Mouse (Mus musculus): ENCODE results near the gene Slc39a8. TPM values are rescaled to one million over a fixed set of nuclear protein-coding genes. Genes with fewer than 3 reads are reported as not detected.
A peak's percentile ranks its signal among the peaks of the same experiment; 100 is the strongest.

Slc39a8 gene
- total RNA-seq, 1 experiment from 2014 or later: 21.0 TPM

DNA sequence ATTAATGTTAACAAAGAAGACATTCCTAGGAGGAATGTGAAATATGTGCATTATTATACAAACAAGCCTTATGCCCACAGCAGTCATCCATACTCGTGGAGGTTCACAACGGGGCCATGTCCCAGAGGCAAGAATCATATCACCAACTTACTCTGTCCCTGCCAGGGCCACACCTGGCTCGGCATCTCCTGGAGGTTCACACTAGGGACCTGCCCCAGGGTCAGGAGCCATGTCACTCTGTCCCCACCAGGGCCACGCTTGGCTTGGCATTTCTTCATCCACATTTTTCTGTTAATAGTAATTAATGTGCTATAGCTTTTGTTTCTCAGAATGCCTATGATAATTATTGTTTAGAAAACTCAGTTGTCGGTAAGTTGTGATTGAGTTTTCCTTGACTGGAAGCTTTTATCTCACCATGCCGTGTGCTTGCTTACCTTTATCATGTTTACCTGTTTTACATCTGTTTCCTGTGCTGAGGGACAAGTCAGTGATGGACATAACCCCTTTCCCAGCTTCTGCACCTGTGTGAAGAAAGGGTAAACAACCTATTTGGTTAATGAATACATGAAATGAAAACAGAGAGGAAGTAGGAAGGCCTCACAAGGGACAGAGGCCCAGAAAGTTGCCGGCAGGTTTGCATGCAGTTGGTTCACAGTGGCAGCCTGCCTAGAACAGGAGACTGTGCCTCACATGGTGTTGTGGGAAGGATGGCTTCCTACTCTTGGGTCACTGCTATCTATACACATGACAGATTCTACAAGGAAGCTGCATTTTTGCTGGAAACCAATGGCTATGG, 16.8 kb downstream of the Slc39a8 start:
- no peak for ATAC-seq (replicated peaks in 1 of 2; ENCODE audit: insufficient read depth in 1 of 2, low FRiP score in 2 of 2, low TSS enrichment in 1 of 2, low read depth in 1 of 2, poor library complexity in 2 of 2, severe bottlenecking in 2 of 2)

DNA sequence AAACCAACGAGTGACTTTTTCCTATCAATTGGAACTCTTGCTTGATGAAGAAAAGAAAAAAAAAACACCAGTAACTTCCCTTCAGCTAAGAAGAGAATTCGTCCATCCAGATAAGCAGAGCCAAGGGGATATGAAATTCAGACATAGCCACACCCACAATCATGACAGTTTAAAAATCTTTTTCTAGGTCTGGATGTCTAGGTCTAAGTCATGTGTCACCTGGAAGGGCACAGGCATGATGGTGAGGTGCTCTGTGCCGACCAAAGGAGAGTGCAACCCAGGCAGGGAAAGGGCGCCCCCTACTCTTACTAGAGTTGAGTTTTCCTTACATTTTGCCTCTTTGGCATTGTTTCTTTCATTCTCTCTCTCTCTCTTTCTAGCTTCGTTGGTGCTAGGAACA, 18.1 kb downstream of the Slc39a8 start:
- ATAC-seq (replicated peaks in 1 of 2; ENCODE audit: insufficient read depth in 1 of 2, low FRiP score in 2 of 2, low TSS enrichment in 1 of 2, low read depth in 1 of 2, poor library complexity in 2 of 2, severe bottlenecking in 2 of 2): no peak

DNA sequence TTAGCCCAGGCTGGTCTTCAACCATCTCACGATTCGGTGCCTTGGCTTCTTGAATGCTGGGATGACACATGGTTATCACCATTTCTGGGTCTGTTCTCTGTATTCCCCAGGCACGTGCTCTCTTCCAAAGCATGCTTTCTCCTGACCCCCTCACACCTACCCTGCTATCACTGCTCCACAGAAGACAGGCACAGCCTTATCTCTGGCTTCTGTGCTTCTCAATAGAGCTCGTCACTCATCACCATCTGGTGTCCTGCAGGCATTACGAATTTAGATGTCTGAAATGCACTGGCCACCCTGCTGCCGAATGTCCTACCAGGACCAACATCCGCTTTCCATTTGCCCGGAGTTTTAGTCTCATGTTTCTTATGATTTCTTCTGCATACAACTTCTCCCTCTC, 18.6 kb downstream of the Slc39a8 start:
- ATAC-seq (replicated peaks in 1 of 2; ENCODE audit: insufficient read depth in 1 of 2, low FRiP score in 2 of 2, low TSS enrichment in 1 of 2, low read depth in 1 of 2, poor library complexity in 2 of 2, severe bottlenecking in 2 of 2): peak; percentile 7 to 48; a peak in 1 of 4 replicates

DNA sequence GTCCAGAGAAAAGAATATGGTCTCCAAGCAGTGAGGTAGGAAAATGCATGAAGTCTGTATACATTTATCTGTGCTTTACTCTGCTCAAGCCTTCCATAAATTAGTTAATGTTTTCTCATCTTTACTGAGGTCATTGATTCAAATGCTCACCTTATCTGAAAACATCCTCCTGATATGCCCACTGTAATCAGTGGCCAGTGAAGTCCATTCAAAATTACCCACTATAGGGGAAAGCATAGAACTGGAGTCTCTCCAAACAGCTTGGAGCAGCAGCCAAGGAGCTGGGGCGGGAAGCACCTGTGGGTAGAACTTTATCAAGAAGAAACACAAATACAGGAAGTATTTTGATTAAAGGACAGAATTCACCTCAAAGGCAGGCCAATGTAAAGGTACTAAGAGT, 19.8 kb downstream of the Slc39a8 start:
- ATAC-seq (replicated peaks in 1 of 2; ENCODE audit: insufficient read depth in 1 of 2, low FRiP score in 2 of 2, low TSS enrichment in 1 of 2, low read depth in 1 of 2, poor library complexity in 2 of 2, severe bottlenecking in 2 of 2): no peak

DNA sequence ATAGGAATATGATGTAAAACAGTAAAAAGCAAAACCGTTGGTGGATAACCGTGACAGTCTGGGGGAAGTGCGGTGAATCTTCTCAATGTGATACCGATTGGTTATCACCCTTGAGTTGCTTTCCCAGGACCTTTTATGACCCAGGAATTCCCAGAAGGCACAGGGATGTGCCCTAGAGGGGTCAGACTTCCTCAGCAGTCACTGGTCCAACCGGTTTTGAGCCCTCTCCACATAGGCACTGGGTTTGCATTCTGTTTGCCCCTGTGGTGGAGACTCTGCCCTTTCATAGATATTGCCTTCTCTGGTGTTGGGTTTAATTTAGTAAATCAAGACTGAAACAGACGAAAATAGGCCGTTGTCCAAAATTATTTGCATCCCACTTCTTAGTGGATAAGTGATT, 20.8 kb downstream of the Slc39a8 start:
- no peak for ATAC-seq (replicated peaks in 1 of 2; ENCODE audit: insufficient read depth in 1 of 2, low FRiP score in 2 of 2, low TSS enrichment in 1 of 2, low read depth in 1 of 2, poor library complexity in 2 of 2, severe bottlenecking in 2 of 2)

DNA sequence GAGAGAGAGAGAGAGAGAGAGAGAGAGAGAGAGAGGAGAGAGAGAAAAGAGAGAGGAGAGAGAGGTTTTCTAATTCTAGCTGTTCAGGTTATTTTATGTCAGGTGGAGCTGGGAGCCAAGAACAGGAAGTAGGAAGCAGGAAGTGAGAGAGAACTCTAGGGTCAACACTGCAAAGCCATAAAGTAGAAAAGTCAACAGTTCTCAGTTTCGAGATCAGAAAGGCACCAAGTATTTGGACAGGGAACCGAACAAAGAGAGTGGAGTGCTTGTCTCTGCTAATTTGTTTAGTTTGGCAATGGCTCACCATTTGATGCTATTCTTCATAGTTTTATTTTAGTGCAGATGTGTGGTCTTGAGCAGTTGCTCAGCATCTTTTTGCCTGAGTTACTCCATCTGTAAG, 26.5 kb downstream of the Slc39a8 start:
- ATAC-seq (replicated peaks in 1 of 2; ENCODE audit: insufficient read depth in 1 of 2, low FRiP score in 2 of 2, low TSS enrichment in 1 of 2, low read depth in 1 of 2, poor library complexity in 2 of 2, severe bottlenecking in 2 of 2): no peak

DNA sequence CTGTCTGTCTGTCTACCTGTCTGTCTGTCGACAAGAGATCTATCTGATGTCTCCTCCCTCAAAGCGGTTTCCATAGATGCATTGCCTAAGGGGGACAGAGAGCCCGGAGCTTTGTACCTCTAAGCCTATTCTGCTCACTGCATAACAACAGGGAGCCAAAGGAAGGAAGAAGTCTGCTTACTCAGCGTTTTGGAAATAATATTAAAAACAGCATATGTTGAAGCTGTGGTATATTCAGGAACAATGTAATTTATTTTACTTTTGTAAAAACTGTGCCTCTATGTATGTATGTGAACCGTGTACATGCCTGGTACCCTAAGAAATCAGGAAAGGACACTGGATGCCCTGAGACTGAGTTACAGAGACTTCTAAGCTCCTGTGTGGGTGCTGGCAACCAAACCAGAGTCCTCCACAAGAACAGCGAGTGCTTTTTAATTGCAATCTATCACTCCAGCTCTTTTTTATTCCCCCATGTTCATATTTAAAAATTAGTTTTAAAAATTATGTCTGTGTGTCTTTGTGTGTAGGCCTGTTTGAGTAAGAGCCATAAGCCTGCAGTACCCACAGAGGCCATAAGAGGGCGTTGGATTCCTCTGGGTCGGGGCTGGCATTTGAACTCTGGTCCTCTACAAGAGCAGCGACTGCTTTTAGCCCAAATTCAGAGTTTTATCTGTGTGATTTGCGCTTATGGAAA, 28.7 kb downstream of the Slc39a8 start:
- no peak for ATAC-seq (replicated peaks in 1 of 2; ENCODE audit: insufficient read depth in 1 of 2, low FRiP score in 2 of 2, low TSS enrichment in 1 of 2, low read depth in 1 of 2, poor library complexity in 2 of 2, severe bottlenecking in 2 of 2)

DNA sequence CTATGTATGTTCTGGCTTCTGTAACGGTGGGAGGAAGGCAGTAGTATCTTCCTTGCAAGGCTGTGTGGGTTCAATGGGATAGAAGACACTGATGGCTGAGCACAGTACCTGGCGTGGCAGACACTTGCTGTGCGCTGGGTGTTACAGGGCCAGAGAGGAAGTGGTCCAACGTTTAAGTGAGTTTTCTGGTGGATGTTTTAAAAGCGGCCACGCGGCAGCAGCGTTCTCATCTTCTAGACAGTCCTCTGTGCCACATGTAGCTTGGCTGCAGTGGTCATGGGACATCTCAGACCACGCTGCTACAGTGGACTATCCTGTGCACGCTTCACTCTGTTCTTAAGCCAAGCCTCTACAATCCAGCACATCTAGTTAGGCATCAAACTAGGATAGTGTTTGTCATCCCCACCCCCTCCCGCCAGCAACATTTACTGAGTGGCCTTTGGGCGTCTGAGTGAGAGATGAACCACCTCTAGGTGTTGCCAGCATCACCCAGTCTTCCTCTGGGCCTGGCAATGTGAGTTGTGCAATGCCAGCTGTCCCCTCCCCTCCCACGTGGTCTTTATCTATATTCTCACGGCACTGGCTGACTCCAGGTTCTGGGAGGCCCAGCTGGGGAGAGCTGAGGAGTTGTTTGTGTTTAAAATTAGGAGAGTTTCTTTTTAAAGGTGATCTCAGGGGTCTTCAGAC, 29.4 kb downstream of the Slc39a8 start:
- no peak for ATAC-seq (replicated peaks in 1 of 2; ENCODE audit: insufficient read depth in 1 of 2, low FRiP score in 2 of 2, low TSS enrichment in 1 of 2, low read depth in 1 of 2, poor library complexity in 2 of 2, severe bottlenecking in 2 of 2)

DNA sequence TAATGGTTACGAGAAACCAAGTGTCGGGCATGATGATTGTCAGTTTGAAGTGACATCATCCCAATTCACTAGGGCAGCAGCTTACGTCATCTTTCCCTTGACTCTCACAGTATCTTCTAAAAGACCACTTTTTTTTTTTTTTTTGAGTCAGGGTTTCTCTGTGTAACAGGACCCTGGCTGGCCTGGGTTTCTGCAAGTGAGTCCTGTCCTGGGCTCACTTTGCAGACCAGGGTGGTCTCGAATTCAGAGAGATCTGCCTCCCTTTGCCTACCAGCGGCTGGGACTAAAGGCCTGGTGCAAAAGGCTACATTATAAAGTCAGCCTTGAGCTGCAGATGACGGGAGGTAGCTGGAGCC, 29.9 kb downstream of the Slc39a8 start:
- ATAC-seq (replicated peaks in 1 of 2; ENCODE audit: insufficient read depth in 1 of 2, low FRiP score in 2 of 2, low TSS enrichment in 1 of 2, low read depth in 1 of 2, poor library complexity in 2 of 2, severe bottlenecking in 2 of 2): no peak

DNA sequence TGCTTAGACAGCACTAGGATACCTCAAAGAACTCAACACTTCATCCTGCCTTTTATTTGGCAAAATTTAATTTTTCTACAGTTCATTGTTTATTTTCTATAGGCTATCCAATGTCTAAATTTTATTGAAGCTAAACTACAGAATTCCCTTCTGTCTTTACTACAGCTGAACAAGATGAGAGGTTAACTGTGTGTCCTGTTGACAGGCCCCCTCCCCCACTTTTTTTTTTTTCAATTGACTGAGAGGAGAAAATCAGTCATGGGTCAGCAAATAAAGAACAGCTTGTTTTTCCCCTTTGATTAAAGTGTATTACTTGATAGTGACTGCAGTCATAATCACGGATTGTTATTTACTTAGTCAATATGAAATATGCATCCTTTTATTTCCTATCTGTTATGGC, 31.2 kb downstream of the Slc39a8 start:
- no peak for ATAC-seq (replicated peaks in 1 of 2; ENCODE audit: insufficient read depth in 1 of 2, low FRiP score in 2 of 2, low TSS enrichment in 1 of 2, low read depth in 1 of 2, poor library complexity in 2 of 2, severe bottlenecking in 2 of 2)

DNA sequence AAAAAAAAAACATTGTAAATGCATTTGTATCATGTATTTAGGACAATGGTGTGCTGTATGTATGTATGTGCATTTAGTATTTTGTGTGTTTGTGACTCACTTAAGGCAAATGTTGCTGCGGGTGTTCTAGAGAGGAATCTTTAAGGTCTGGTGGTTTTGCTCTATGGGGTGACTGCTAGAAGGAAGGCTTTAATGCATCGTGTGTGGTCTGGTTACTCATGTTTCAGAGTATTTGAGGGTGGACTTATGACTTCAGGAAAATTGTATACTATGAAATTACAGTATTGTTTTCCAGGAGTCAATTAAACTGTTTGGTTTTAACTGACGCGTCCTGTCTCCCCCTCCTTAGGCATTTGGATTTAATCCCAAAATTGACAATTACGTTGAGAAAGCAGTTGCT, 32.1 kb downstream of the Slc39a8 start:
- no peak for ATAC-seq (replicated peaks in 1 of 2; ENCODE audit: insufficient read depth in 1 of 2, low FRiP score in 2 of 2, low TSS enrichment in 1 of 2, low read depth in 1 of 2, poor library complexity in 2 of 2, severe bottlenecking in 2 of 2)

DNA sequence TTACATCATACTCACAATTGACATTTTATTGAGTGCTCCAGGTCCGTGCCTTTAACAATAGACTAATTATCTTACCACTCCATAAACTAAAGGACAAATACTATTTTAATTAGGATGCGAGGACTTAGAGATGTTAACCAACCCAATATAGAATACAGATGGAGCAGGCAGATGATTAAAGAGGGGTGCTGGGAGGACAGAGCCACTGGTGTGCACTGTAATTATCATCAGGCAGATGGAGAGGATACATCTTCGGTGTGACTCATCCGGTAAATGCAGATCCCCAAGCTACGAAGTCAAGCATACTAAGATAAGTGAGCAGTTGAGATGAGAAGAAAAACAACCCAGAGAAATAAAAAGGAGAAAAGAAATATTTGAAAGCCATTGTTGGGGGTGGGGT, 34.4 kb downstream of the Slc39a8 start:
- no peak for ATAC-seq (replicated peaks in 1 of 2; ENCODE audit: insufficient read depth in 1 of 2, low FRiP score in 2 of 2, low TSS enrichment in 1 of 2, low read depth in 1 of 2, poor library complexity in 2 of 2, severe bottlenecking in 2 of 2)

DNA sequence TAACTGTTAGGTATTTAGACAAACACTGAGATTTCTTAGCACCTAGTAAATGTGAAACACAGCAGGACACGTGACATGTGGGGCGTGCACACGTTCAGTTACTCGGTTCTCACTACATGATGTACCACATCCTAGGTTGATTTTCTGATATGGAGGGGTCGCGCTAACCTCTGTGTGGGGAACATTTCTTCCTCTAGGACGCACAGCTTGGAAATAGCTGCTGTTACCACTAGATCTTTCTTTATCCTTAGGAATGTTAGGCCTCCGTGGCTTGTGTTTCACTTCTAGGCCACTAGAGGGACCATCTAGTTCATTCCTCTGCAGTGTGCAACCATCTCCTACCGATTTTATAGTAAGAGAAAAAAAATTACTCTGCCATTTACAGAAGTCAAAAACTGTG, 37.7 kb downstream of the Slc39a8 start:
- ATAC-seq (replicated peaks in 1 of 2; ENCODE audit: insufficient read depth in 1 of 2, low FRiP score in 2 of 2, low TSS enrichment in 1 of 2, low read depth in 1 of 2, poor library complexity in 2 of 2, severe bottlenecking in 2 of 2): peak in 1 of 2 experiments; percentile 72; a peak in 2 of 4 replicates

DNA sequence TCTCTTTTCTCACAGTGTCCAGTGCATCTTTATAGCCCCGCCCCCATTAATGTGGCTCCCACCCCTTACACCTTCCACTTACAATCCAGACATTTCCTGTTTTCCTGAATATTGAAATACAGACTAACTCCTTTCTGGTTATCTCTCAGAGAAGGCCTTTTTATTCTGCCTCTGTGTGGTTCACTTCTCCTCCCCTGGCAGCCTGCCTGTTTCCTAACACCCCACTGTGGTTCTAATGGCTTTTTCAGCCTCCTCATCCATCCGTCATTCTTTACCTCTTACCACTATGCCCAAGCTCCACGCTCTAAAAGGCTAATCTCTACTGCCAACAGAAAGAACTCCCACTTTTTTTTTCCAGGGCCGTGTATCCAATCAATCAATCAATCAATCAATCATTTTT, 44.0 kb downstream of the Slc39a8 start:
- no peak for ATAC-seq (replicated peaks in 1 of 2; ENCODE audit: insufficient read depth in 1 of 2, low FRiP score in 2 of 2, low TSS enrichment in 1 of 2, low read depth in 1 of 2, poor library complexity in 2 of 2, severe bottlenecking in 2 of 2)

DNA sequence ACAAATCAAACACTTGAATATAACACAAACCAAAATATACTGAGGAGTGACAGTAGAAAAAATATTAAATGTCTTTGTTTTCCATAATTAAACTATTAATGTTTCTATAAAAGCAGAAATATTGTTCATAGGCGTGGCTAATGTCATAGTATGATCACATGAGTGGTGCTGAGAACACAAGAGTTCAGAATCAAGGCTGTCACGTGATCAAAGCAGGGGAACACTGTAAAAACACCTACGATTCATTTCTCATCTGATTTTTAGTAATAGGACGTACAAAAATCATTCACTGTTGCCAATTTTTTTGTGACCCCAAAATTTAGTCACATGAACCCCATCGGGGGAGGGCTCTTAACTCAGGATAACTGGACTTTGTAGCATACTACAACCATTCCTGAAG, 47.2 kb downstream of the Slc39a8 start:
- ATAC-seq (replicated peaks in 1 of 2; ENCODE audit: insufficient read depth in 1 of 2, low FRiP score in 2 of 2, low TSS enrichment in 1 of 2, low read depth in 1 of 2, poor library complexity in 2 of 2, severe bottlenecking in 2 of 2): no peak

DNA sequence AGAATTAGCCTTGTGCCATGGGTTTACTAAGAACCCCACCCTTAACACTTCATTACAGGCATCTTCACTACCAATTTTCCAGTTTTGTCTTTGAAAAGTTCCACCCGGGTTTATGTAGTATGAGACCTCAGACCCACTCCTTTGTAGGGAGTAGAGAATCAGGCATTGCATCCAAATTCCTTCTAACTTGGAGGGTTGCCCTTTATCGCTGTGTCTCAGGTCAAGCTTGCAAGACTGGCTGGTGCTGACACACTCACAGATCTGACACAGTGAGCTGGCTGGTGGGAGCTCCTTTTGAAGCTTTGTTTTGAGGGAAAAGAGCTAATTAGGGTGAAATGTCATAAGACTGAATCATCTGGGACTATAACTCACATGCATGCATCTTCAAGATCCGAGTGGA, 48.5 kb downstream of the Slc39a8 start:
- ATAC-seq (replicated peaks in 1 of 2; ENCODE audit: insufficient read depth in 1 of 2, low FRiP score in 2 of 2, low TSS enrichment in 1 of 2, low read depth in 1 of 2, poor library complexity in 2 of 2, severe bottlenecking in 2 of 2): no peak

DNA sequence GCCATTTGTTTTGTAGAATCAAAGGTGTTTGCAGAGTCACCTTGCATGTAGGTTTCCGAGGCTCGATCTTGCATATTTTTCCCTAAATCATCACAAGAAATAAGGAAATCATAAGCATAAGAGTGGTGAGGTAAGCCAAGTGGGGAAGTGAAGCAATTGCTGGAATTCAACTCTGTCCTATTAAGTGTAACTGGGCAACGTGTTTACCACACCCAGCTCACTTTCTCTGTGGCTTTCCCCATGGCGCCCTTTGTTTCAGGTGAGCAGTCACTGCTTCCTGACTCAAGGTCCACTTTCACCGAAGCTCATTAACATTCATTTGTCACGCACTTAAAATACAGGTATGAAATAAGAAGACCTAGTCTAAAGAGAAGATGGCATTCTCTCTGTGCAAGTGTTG, 53.0 kb downstream of the Slc39a8 start:
- ATAC-seq (replicated peaks in 1 of 2; ENCODE audit: insufficient read depth in 1 of 2, low FRiP score in 2 of 2, low TSS enrichment in 1 of 2, low read depth in 1 of 2, poor library complexity in 2 of 2, severe bottlenecking in 2 of 2): no peak

DNA sequence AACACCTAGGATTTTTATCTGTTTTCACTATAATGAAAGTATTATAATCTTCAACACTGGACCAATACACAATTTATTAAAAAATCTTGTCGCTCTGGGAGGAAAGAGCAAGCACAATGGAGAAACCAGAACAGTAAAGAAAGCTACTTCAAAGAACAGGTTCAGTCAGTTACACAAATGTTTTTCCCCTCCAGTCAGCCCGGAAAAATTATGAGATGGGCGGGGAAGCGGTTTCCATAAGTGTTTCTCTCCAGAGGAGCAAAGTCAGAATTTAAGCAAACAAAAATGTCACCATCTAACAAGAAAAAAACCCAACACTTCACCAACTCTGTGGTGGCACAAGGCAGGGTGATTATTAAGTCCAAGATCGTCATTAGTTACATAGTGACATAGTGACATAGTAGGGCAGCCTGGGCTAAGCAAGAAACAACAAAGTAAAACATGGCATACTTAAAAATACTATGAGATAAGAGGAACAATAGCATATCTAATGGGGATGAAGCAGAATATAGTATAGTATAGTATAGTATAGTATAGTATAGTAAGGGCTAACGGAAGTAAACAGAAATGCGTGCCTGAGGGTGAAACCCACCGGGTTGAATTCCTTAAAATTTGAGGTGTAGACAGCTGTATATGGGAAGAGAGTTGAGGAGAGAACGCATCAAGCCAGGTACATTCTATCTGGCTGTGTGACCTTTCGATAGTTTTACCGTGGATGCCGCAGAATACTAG, 61.0 kb downstream of the Slc39a8 start:
- no peak for ATAC-seq (replicated peaks in 1 of 2; ENCODE audit: insufficient read depth in 1 of 2, low FRiP score in 2 of 2, low TSS enrichment in 1 of 2, low read depth in 1 of 2, poor library complexity in 2 of 2, severe bottlenecking in 2 of 2)
